Mouse (Mus musculus) limb, embryonic 14.5 days (tissue): ENCODE measurements around the gene Lca5l. TPM values are rescaled to one million over a fixed set of nuclear protein-coding genes. Genes with fewer than 3 reads are reported as not detected.
"Not testable (repeated sequence)": the region's sequence is repeated elsewhere in the genome, so short reads cannot be mapped to it uniquely, and the experiment has no call there.

Source experiments
- ATAC-seq: fragments of 200-750 bp; cut with Nextera tagmentation; 2 replicates; pipeline ENCODE4 v1.8.0; 2017; ENCODE audit warnings: low read depth, moderate number of reproducible peaks, moderate TSS enrichment; ENCODE audit not compliant: low FRiP score
- DNase-seq: peaks from one replicate; pipeline ENCODE4 v3.0.0-alpha.2; 2015; ENCODE audit warnings: low spot score
- H3K27ac ChIP-seq: fragments of 300-500 bp; sonication (generic); replicated peaks from 2 replicates; pipeline ENCODE4 v1.5.1; 2014; ENCODE audit warnings: low read depth, mild to moderate bottlenecking, low read length, moderate library complexity, mixed read lengths
- H3K27me3 ChIP-seq: fragments of 300-500 bp; sonication (generic); 2 replicates; pipeline ENCODE4 v1.6.1; 2014; ENCODE audit warnings: low read length, mixed read lengths; ENCODE audit not compliant: control insufficient read depth, insufficient read depth
- H3K36me3 ChIP-seq: fragments of 300-500 bp; sonication (generic); 2 replicates; pipeline ENCODE4 v1.6.1; 2014; ENCODE audit warnings: mild to moderate bottlenecking, low read length, moderate library complexity, mixed read lengths; ENCODE audit not compliant: control insufficient read depth, insufficient read depth
- H3K4me1 ChIP-seq: fragments of 300-500 bp; sonication (generic); 2 replicates; pipeline ENCODE4 v1.6.1; 2014; ENCODE audit warnings: antibody characterized with exemption, low read length, mixed read lengths; ENCODE audit not compliant: control insufficient read depth, insufficient read depth
- H3K4me2 ChIP-seq: fragments of 300-500 bp; sonication (generic); replicated peaks from 2 replicates; pipeline ENCODE4 v1.6.1; 2014; ENCODE audit warnings: low read depth, mild to moderate bottlenecking, low read length, moderate library complexity; ENCODE audit not compliant: severe bottlenecking
- H3K4me3 ChIP-seq: fragments of 300-500 bp; sonication (generic); replicated peaks from 2 replicates; pipeline ENCODE4 v1.5.1; 2014; ENCODE audit warnings: low read length
- H3K9ac ChIP-seq: fragments of 300-500 bp; sonication (generic); 2 replicates; pipeline ENCODE4 v1.6.1; 2014; ENCODE audit warnings: mild to moderate bottlenecking, low read depth, low read length, moderate library complexity; ENCODE audit not compliant: severe bottlenecking
- H3K9me3 ChIP-seq: fragments of 300-500 bp; sonication (generic); 2 replicates; pipeline ENCODE4 v1.6.1; 2016; ENCODE audit warnings: low read length; ENCODE audit not compliant: control insufficient read depth
- POLR2A ChIP-seq: fragments of 200-500 bp; IDR thresholded peaks from 2 replicates; pipeline ENCODE4 v1.8.0; 2012; ENCODE audit warnings: inconsistent platforms, mild to moderate bottlenecking, moderate library complexity, borderline replicate concordance; ENCODE audit not compliant: insufficient read depth, insufficient read length; ENCODE audit errors: extremely low read depth
- WGBS: fragments of 180-500 bp; shearing (Covaris S2); extraction: QIAGEN DNeasy Blood & Tissue Kit; methylation state at CpG from one replicate; pipeline ENCODE4 v1.1.7; 2014; 5-methylcytosine and 5-hydroxymethylcytosine counted together
- polyA plus RNA-seq, 2 experiments: library from polyadenylated mRNA; depleted of rRNA in 1 of 2; stranded (reverse) in 1 of 2; unstranded in 1 of 2; fragments of >200 nt; fragmentation: Nextera tagmentation in 1 of 2; extraction: Ambion mirVana in 1 of 2; gene quantifications; 2 replicates each; pipeline versions ENCODE4 v1.2.1 to v1.2.3; 2012 to 2014

Gene Lca5l
- polyA plus RNA-seq, 2 experiments: 1.4 to 1.7 TPM

- H3K4me3 ChIP-seq: no peak overlapping the region
- H3K36me3 ChIP-seq: peaks cover 13% of the 10 kb centered on the region
- H3K9ac ChIP-seq: no peak overlapping the region
- H3K4me2 ChIP-seq: no peak overlapping the region
- 71% methylated on average over 4 of the region's 4 CpGs for WGBS
- no peak overlapping the region for H3K27ac ChIP-seq
- H3K9me3 ChIP-seq: no peaks in the 10 kb centered on the region
- ATAC-seq (no peak), DNase-seq (no peak)
- TF ChIP-seq POLR2A: no peak
- H3K4me1 ChIP-seq: peaks cover 5% of the 10 kb centered on the region
- H3K27me3 ChIP-seq: no peaks in the 10 kb centered on the region
Observed at GRCm38 (mm10) chr16:96150995-96151394, 41.1 kb downstream of the Lca5l start.

- ATAC-seq: no peak
- no peak for DNase-seq
- Histone ChIP-seq H3K4me3 (no peak overlapping the region), H3K4me1 (peaks cover 8% of the 10 kb centered on the region), H3K4me2 (no peak overlapping the region), H3K36me3 (peaks cover 11% of the 10 kb centered on the region; the same call in 1 of the 2 replicates), H3K9ac (no peak overlapping the region), H3K27me3 (no peaks in the 10 kb centered on the region), H3K9me3 (no peaks in the 10 kb centered on the region), H3K27ac (no peak overlapping the region)
- WGBS: 69% methylated on average over 9 of the region's 9 CpGs
- TF ChIP-seq POLR2A: no peak
Observed at GRCm38 (mm10) chr16:96149311-96149710, 42.8 kb downstream of the Lca5l start.

- ATAC-seq (no peak), DNase-seq (no peak)
- Histone ChIP-seq H3K4me2 (no peak overlapping the region), H3K36me3 (peaks cover 11% of the 10 kb centered on the region; the same call in 1 of the 2 replicates), H3K9me3 (no peaks in the 10 kb centered on the region), H3K4me3 (no peak overlapping the region), H3K9ac (no peak overlapping the region), H3K27me3 (no peaks in the 10 kb centered on the region), H3K27ac (no peak overlapping the region), H3K4me1 (peaks cover 8% of the 10 kb centered on the region)
- no peak for TF ChIP-seq POLR2A
- WGBS: 74% methylated on average over 6 of the region's 6 CpGs
Observed at GRCm38 (mm10) chr16:96148834-96149233, 43.2 kb downstream of the Lca5l start.

- DNase-seq: no peak
- Histone ChIP-seq H3K36me3 (peaks cover 3% of the 10 kb centered on the region; the same call in 1 of the 2 replicates), H3K27ac (0 out of 2 replicates have a peak overlapping the region, but pooled peaks have one; percentile 19), H3K4me1 (peaks cover 8% of the 10 kb centered on the region), H3K9me3 (no peaks in the 10 kb centered on the region), H3K27me3 (no peaks in the 10 kb centered on the region), H3K4me3 (peak overlapping the region; percentile 80), H3K4me2 (peak overlapping the region; percentile 60), H3K9ac (peak overlapping the region; percentile 59)
- 2% methylated on average over 5 of the region's 5 CpGs for WGBS
- TF ChIP-seq POLR2A: no peak
- no peak for ATAC-seq
Observed at GRCm38 (mm10) chr16:96145814-96146213, 46.3 kb downstream of the Lca5l start.

- ATAC-seq: peak; percentile 99
- H3K27me3 ChIP-seq: no peaks in the 10 kb centered on the region
- peak within 1 kb of the TSS; percentile 60 for H3K4me2 ChIP-seq
- peak; percentile 100 for DNase-seq
- WGBS: under 1% methylated on average over 66 of the region's 68 CpGs
- H3K36me3 ChIP-seq: peaks cover 3% of the 10 kb centered on the region; the same call in 1 of the 2 replicates
- H3K4me3 ChIP-seq: peak within 1 kb of the TSS; percentile 80
- peaks cover 8% of the 10 kb centered on the region for H3K4me1 ChIP-seq
- peak within 1 kb of the TSS; percentile 59 for H3K9ac ChIP-seq
- no peak for TF ChIP-seq POLR2A
- H3K27ac ChIP-seq: 0 out of 2 replicates have a peak within 1 kb of the TSS, but pooled peaks have one; percentile 19
- H3K9me3 ChIP-seq: no peaks in the 10 kb centered on the region; the same call in 1 of the 2 replicates
Observed at GRCm38 (mm10) chr16:96145110-96145800, 46.8 kb downstream of the Lca5l start, which contains the start of gene Wrb. Gene Wrb, plus strand, starts transcription at chr16:96145407.

GRCm38 (mm10) chr16:96144748-96145109 lies 47.3 kb downstream of the Lca5l start:
- H3K9me3 ChIP-seq, H3K27me3 ChIP-seq, H3K27ac ChIP-seq, H3K4me1 ChIP-seq, H3K9ac ChIP-seq, DNase-seq, H3K36me3 ChIP-seq: not testable (repeated sequence)
- Histone ChIP-seq H3K4me2 (peak overlapping the region; percentile 60; the same call in 1 of the 2 replicates), H3K4me3 (peak overlapping the region; percentile 80)
- 30% methylated on average over 6 of the region's 6 CpGs for WGBS
- ATAC-seq: peak; percentile 36
